Comparison of ENCODE assay signal across 12 mouse cellular contexts in genomic region chr14:122461966-122462365, GRCm38 (mm10). TPM values are rescaled to one million over a fixed set of nuclear protein-coding genes. Genes with fewer than 3 reads are reported as not detected.
DNase-seq lines count a peak whose midpoint lies in the region; ATAC-seq and TF ChIP-seq lines count a peak whose summit lies in the region.
"Had no signal": no experiment of that assay in that cellular context is flagged by ENCODE, and none has a peak within 500 bp of the region (broad histone marks: within the 10 kb centered on the region; RNA-seq: fewer than 3 reads in every experiment).

No protein-coding gene starts in this region.

- H3K4me1 ChIP-seq in ES-E14 (ENCODE audit: control insufficient read depth in 2 of 2, insufficient read depth in 2 of 2, low read length in 2 of 2, poor library complexity in 1 of 2): peaks cover 4 to 8% of the 10 kb centered on the region in 2 experiments; a peak in 3 of 4 replicates
- peaks cover 54% of the 10 kb centered on the region for H3K4me1 ChIP-seq in hindbrain, embryonic 10.5 days (replicated peaks)
- peaks cover 32% of the 10 kb centered on the region for H3K4me1 ChIP-seq in midbrain, embryonic 13.5 days (replicated peaks)
- peaks cover 3% of the 10 kb centered on the region for H3K4me1 ChIP-seq in stomach, postnatal 0 days (replicated peaks; ENCODE audit: control insufficient read depth, insufficient read depth)

- H3K36me3 ChIP-seq in ES-E14 (ENCODE audit: control insufficient read depth, insufficient read depth, low read length, poor library complexity, severe bottlenecking): peaks cover 10% of the 10 kb centered on the region; the same call in 1 of the 2 replicates
- H3K36me3 ChIP-seq in hindbrain, embryonic 10.5 days: 0 out of 2 replicates have a peak, but pooled peaks cover 5% of the 10 kb centered on the region
- H3K36me3 ChIP-seq in midbrain, embryonic 13.5 days: no peaks in the 10 kb centered on the region
- H3K36me3 ChIP-seq in stomach, postnatal 0 days (ENCODE audit: control insufficient read depth, insufficient read depth, low read length): no peaks in the 10 kb centered on the region

- H3K9me3 ChIP-seq in ES-E14 (ENCODE audit: control insufficient read depth, insufficient read depth, low read depth, low read length): no peaks in the 10 kb centered on the region
- no peaks in the 10 kb centered on the region for H3K9me3 ChIP-seq in hindbrain, embryonic 10.5 days
- H3K9me3 ChIP-seq in midbrain, embryonic 13.5 days: no peaks in the 10 kb centered on the region
- H3K9me3 ChIP-seq in stomach, postnatal 0 days (ENCODE audit: control insufficient read depth, low read length): no peaks in the 10 kb centered on the region

- peaks cover 86% of the 10 kb centered on the region for H3K27me3 ChIP-seq in hindbrain, embryonic 10.5 days (ENCODE audit: insufficient read depth, poor library complexity, severe bottlenecking)
- H3K27me3 ChIP-seq in midbrain, embryonic 13.5 days: peaks cover 74% of the 10 kb centered on the region
- H3K27me3 ChIP-seq in stomach, postnatal 0 days (ENCODE audit: control insufficient read depth, insufficient read depth, low read length): peaks cover 26% of the 10 kb centered on the region; the same call in 1 of the 2 replicates

- peak overlapping the region; percentile 70 for H3K4me2 ChIP-seq in midbrain, embryonic 13.5 days (replicated peaks)
- H3K4me2 ChIP-seq in stomach, postnatal 0 days (replicated peaks; ENCODE audit: low read depth): no peak overlapping the region

- no peak for TF ChIP-seq CTCF in stomach, postnatal 0 days (IDR thresholded peaks at IDR 0.05; ENCODE audit: low read depth)

- no peak for TF ChIP-seq EP300 in stomach, postnatal 0 days (optimal IDR thresholded peaks at IDR 0.05)

- DNase-seq in ES-E14 (ENCODE audit: low read depth, low spot score): no peak
- DNase-seq in cerebellum, postnatal 14 days: peak; percentile 63 to 69
- peak; percentile 49 for DNase-seq in hindbrain, embryonic 10.5 days (ENCODE audit: low spot score)
- no peak for DNase-seq in gastrocnemius, postnatal 14 days
- DNase-seq in Muller cell, postnatal 12 days (ENCODE audit: inconsistent ontology term): no peak
- no peak for DNase-seq in kidney, postnatal 14 days
- DNase-seq in stomach, postnatal 0 days (ENCODE audit: low spot score): no peak
- DNase-seq: right cerebral cortex, postnatal 14 days had no signal

- H3K27ac ChIP-seq in ES-E14 (ENCODE audit: insufficient read depth, low read depth, low read length, poor library complexity, severe bottlenecking): no peak overlapping the region
- peak overlapping the region; percentile 95 for H3K27ac ChIP-seq in hindbrain, embryonic 10.5 days
- H3K27ac ChIP-seq in midbrain, embryonic 13.5 days: peak overlapping the region; percentile 95
- H3K27ac ChIP-seq in stomach, postnatal 0 days (replicated peaks): no peak overlapping the region
- H3K27ac ChIP-seq: macrophage had no signal

- intact Hi-C loops in gastrocnemius, postnatal 14 days (cut with DNase I; ENCODE audit: low total_unique reads): no loop called here

- H3K4me3 ChIP-seq in ES-E14 (ENCODE audit: insufficient read depth in 1 of 2, low read depth in 1 of 2, low read length in 2 of 2, poor library complexity in 1 of 2, severe bottlenecking in 1 of 2): peak overlapping the region; percentile 46 to 98
- peak overlapping the region; percentile 72 for H3K4me3 ChIP-seq in hindbrain, embryonic 10.5 days
- H3K4me3 ChIP-seq in midbrain, embryonic 13.5 days (replicated peaks): peak overlapping the region; percentile 65
- no peak overlapping the region for H3K4me3 ChIP-seq in stomach, postnatal 0 days (ENCODE audit: low read depth, low read length)

- WGBS in hindbrain, embryonic 10.5 days: 3% methylated on average over 9 of the region's 9 CpGs
- WGBS in midbrain, embryonic 13.5 days: 10% methylated on average over 9 of the region's 9 CpGs
- WGBS in stomach, postnatal 0 days: 41% methylated on average over 9 of the region's 9 CpGs

- ATAC-seq in midbrain, embryonic 13.5 days: no peak
- no peak for ATAC-seq in stomach, postnatal 0 days (ENCODE audit: low FRiP score, low TSS enrichment)

- H3K9ac ChIP-seq in ES-E14 (ENCODE audit: insufficient read depth, low read depth, low read length, poor library complexity, severe bottlenecking): peak overlapping the region; percentile 35; the same call in 1 of the 2 replicates
- peak overlapping the region; percentile 80 for H3K9ac ChIP-seq in midbrain, embryonic 13.5 days (replicated peaks)
- no peak overlapping the region for H3K9ac ChIP-seq in stomach, postnatal 0 days (ENCODE audit: low read length)

- in situ Hi-C loops in ES-E14 (cut with MboI; ENCODE audit: low sequenced_read_pairs in 2 of 2, unreplicated experiment in 2 of 2): no loop called here

TF ChIP-seq in ES-E14, 5 proteins besides CTCF, POLR2A, EP300 and RAD21:
- no peak for TF ChIP-seq MAFK (IDR thresholded peaks at IDR 0.05; ENCODE audit: insufficient read depth, low read depth, low read length)
- TF ChIP-seq HCFC1 (IDR thresholded peaks at IDR 0.05; ENCODE audit: borderline replicate concordance, insufficient read depth, low read length): no peak
- no peak for TF ChIP-seq ZNF384 (IDR thresholded peaks at IDR 0.05; ENCODE audit: low read depth, low read length)
- no peak for TF ChIP-seq CHD2 (IDR thresholded peaks at IDR 0.05; ENCODE audit: low read depth, low read length)
- no peak for TF ChIP-seq ZC3H11A (IDR thresholded peaks at IDR 0.05; ENCODE audit: borderline replicate concordance, low read depth, low read length)

RNA-seq across cellular contexts. Expression of gene Zic5, which starts 3.5 kb away (rescaled TPM):
- total RNA-seq in ES-E14 (2012; rRNA removed): 15.2 and 29.7 TPM in 2 replicates
- polyA plus RNA-seq in hindbrain, embryonic 10.5 days (2016; fragmentation: Nextera tagmentation; extraction: Ambion mirVana): 16.5 and 20.3 TPM in 2 replicates
- 15.5 and 16.7 TPM in 2 replicates for polyA plus RNA-seq in midbrain, embryonic 13.5 days (2015; fragmentation: Nextera tagmentation; extraction: Ambion mirVana)
- not detected for total RNA-seq in gastrocnemius, postnatal 14 days (2021)
- polyA plus RNA-seq in stomach, postnatal 0 days (2015; fragmentation: Nextera tagmentation; extraction: Ambion mirVana): not detected in 2 replicates
- total RNA-seq: hematopoietic stem cell, adult 5-6 weeks had no signal
- polyA plus RNA-seq: macrophage had no signal

RNA-seq across cellular contexts. Expression of gene Gm5089, which starts 11.1 kb away (rescaled TPM):
- total RNA-seq in ES-E14 (2012; rRNA removed): 0.21 and 0.31 TPM in 2 replicates
- 1.9 and 2.4 TPM in 2 replicates for polyA plus RNA-seq in hindbrain, embryonic 10.5 days (2016; fragmentation: Nextera tagmentation; extraction: Ambion mirVana)
- 1.1 and 2.3 TPM in 2 replicates for polyA plus RNA-seq in midbrain, embryonic 13.5 days (2015; fragmentation: Nextera tagmentation; extraction: Ambion mirVana)
- not detected for total RNA-seq in gastrocnemius, postnatal 14 days (2021)
- polyA plus RNA-seq in stomach, postnatal 0 days (2015; fragmentation: Nextera tagmentation; extraction: Ambion mirVana): not detected in 2 replicates
- total RNA-seq: hematopoietic stem cell, adult 5-6 weeks had no signal
- polyA plus RNA-seq: macrophage had no signal

RNA-seq across cellular contexts. Expression of gene Zic2, which starts 13.3 kb away (rescaled TPM):
- total RNA-seq in ES-E14 (2012; rRNA removed): 17.3 and 22.1 TPM in 2 replicates
- polyA plus RNA-seq in hindbrain, embryonic 10.5 days (2016; fragmentation: Nextera tagmentation; extraction: Ambion mirVana): 7.2 and 10.1 TPM in 2 replicates
- polyA plus RNA-seq in midbrain, embryonic 13.5 days (2015; fragmentation: Nextera tagmentation; extraction: Ambion mirVana): 10.3 and 10.7 TPM in 2 replicates
- not detected for total RNA-seq in gastrocnemius, postnatal 14 days (2021)
- not detected in 2 replicates for polyA plus RNA-seq in stomach, postnatal 0 days (2015; fragmentation: Nextera tagmentation; extraction: Ambion mirVana)
- total RNA-seq: hematopoietic stem cell, adult 5-6 weeks had no signal
- polyA plus RNA-seq: macrophage had no signal

RNA-seq across cellular contexts. Expression of gene Gm10837, which starts 28.4 kb away (rescaled TPM):
- total RNA-seq in ES-E14 (2012; rRNA removed): not detected in 2 replicates
- polyA plus RNA-seq in hindbrain, embryonic 10.5 days (2016; fragmentation: Nextera tagmentation; extraction: Ambion mirVana): 0.24 and 0.29 TPM in 2 replicates
- polyA plus RNA-seq in midbrain, embryonic 13.5 days (2015; fragmentation: Nextera tagmentation; extraction: Ambion mirVana): 0.43 and 0.73 TPM in 2 replicates
- not detected for total RNA-seq in gastrocnemius, postnatal 14 days (2021)
- not detected in 2 replicates for polyA plus RNA-seq in stomach, postnatal 0 days (2015; fragmentation: Nextera tagmentation; extraction: Ambion mirVana)
- total RNA-seq: hematopoietic stem cell, adult 5-6 weeks; left cerebral cortex, postnatal 10 days had no signal
- polyA plus RNA-seq: macrophage had no signal

Comparison
In these comparisons a context has a peak if more than half of its experiments do, and no peak if none do; other contexts are left out.
1. DNase-seq: peak in cerebellum, postnatal 14 days (2 of 2) and hindbrain, embryonic 10.5 days (single experiment); none in ES-E14 (single experiment), gastrocnemius, postnatal 14 days (single experiment), Muller cell, postnatal 12 days (single experiment), kidney, postnatal 14 days (single experiment) and stomach, postnatal 0 days (single experiment).
2. H3K27ac ChIP-seq: peak in hindbrain, embryonic 10.5 days (single experiment) and midbrain, embryonic 13.5 days (single experiment); none in ES-E14 (single experiment) and stomach, postnatal 0 days (single experiment).
3. RNA of gene Zic5, which starts 3.5 kb away (polyA plus RNA-seq): 16.5 to 20.3 TPM in hindbrain, embryonic 10.5 days and 15.5 to 16.7 TPM in midbrain, embryonic 13.5 days; not detected in stomach, postnatal 0 days; every median in the first group is over 10 times any median in the second.